Mouse (Mus musculus) neural tube, embryonic 13.5 days (tissue): ENCODE data around the gene Flii. TPM values are rescaled to one million over a fixed set of nuclear protein-coding genes. Genes with fewer than 3 reads are reported as not detected.

Source experiments
- ATAC-seq: fragments of 200-750 bp; cut with Nextera tagmentation; 2 replicates; pipeline ENCODE4 v1.8.0; 2017; ENCODE audit warnings: low read depth, mild to moderate bottlenecking, moderate TSS enrichment, moderate library complexity
- H3K27ac ChIP-seq: fragments of 300-500 bp; sonication (generic); replicated peaks from 2 replicates; pipeline ENCODE4 v1.5.1; 2015; ENCODE audit warnings: moderate library complexity, mild to moderate bottlenecking, inconsistent platforms
- H3K27me3 ChIP-seq: fragments of 300-500 bp; sonication (generic); 2 replicates; pipeline ENCODE4 v1.6.1; 2015; ENCODE audit warnings: mild to moderate bottlenecking, inconsistent platforms
- H3K36me3 ChIP-seq: fragments of 300-500 bp; sonication (generic); 2 replicates; pipeline ENCODE4 v1.6.1; 2015; ENCODE audit warnings: mild to moderate bottlenecking, inconsistent platforms
- H3K4me1 ChIP-seq: fragments of 300-500 bp; sonication (generic); replicated peaks from 2 replicates; pipeline ENCODE4 v1.6.1; 2015; ENCODE audit warnings: inconsistent platforms
- H3K4me2 ChIP-seq: fragments of 300-500 bp; sonication (generic); 2 replicates; pipeline ENCODE4 v1.6.1; 2015; ENCODE audit warnings: inconsistent platforms, mild to moderate bottlenecking, moderate library complexity
- H3K4me3 ChIP-seq: fragments of 300-500 bp; sonication (generic); 2 replicates; pipeline ENCODE4 v1.5.1; 2015; ENCODE audit warnings: mild to moderate bottlenecking, inconsistent platforms
- H3K9ac ChIP-seq: fragments of 300-500 bp; sonication (generic); 2 replicates; pipeline ENCODE4 v1.6.1; 2015; ENCODE audit warnings: moderate library complexity, mild to moderate bottlenecking, inconsistent platforms
- H3K9me3 ChIP-seq: fragments of 300-500 bp; sonication (generic); 2 replicates; pipeline ENCODE4 v1.6.1; 2016; ENCODE audit warnings: inconsistent platforms
- WGBS: fragments of 180-500 bp; shearing (Covaris S2); methylation state at CpG from one replicate; pipeline ENCODE4 v1.1.7; 2015; 5-methylcytosine and 5-hydroxymethylcytosine counted together
- polyA plus RNA-seq: library from polyadenylated mRNA; unstranded; fragments of >200 nt; fragmentation: Nextera tagmentation; extraction: Ambion mirVana; gene quantifications from 2 replicates; pipeline ENCODE4 v1.2.1, GENCODE M21; 2015

Flii gene
- polyA plus RNA-seq, 1 experiment from 2014 or later, result 68.2 TPM

GRCm38 (mm10) chr11:60712040-60712439, 15.0 kb downstream of the Flii start:
- no peak overlapping the region for H3K9ac ChIP-seq
- H3K4me3 ChIP-seq, result no peak overlapping the region
- H3K4me2 ChIP-seq, result no peak overlapping the region
- H3K4me1 ChIP-seq, result no peaks in the 10 kb centered on the region
- WGBS, result 95% methylated on average over 18 of the region's 18 CpGs
- no peak for ATAC-seq
- no peak overlapping the region for H3K27ac ChIP-seq
- H3K27me3 ChIP-seq, result no peaks in the 10 kb centered on the region
- peaks cover 100% of the 10 kb centered on the region for H3K36me3 ChIP-seq
- no peaks in the 10 kb centered on the region for H3K9me3 ChIP-seq

DNA sequence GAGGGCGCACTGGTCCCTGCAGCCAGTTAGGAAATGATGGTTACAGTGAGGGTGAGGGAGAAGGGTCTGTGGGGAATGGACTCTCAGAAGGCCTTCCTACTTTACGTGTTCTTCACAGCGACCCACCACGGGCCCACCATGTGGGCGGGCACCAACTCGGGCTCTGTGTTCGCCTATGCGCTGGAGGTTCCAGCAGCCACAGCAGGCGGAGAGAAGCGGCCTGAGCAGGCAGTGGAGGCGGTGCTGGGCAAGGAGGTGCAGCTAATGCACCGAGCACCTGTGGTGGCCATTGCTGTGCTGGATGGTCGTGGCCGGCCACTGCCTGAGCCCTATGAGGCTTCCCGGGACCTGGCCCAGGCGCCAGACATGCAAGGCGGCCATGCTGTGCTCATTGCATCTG, 15.8 kb downstream of the Flii start:
- H3K4me2 ChIP-seq, result no peak overlapping the region
- H3K9me3 ChIP-seq, result no peaks in the 10 kb centered on the region
- H3K36me3 ChIP-seq, result peaks cover 100% of the 10 kb centered on the region
- H3K9ac ChIP-seq, result no peak overlapping the region
- whole genome bisulfite sequencing, result 96% methylated on average over 17 of the region's 17 CpGs
- no peaks in the 10 kb centered on the region for H3K4me1 ChIP-seq
- no peak overlapping the region for H3K27ac ChIP-seq
- no peak for ATAC-seq
- H3K27me3 ChIP-seq, result no peaks in the 10 kb centered on the region
- no peak overlapping the region for H3K4me3 ChIP-seq

DNA sequence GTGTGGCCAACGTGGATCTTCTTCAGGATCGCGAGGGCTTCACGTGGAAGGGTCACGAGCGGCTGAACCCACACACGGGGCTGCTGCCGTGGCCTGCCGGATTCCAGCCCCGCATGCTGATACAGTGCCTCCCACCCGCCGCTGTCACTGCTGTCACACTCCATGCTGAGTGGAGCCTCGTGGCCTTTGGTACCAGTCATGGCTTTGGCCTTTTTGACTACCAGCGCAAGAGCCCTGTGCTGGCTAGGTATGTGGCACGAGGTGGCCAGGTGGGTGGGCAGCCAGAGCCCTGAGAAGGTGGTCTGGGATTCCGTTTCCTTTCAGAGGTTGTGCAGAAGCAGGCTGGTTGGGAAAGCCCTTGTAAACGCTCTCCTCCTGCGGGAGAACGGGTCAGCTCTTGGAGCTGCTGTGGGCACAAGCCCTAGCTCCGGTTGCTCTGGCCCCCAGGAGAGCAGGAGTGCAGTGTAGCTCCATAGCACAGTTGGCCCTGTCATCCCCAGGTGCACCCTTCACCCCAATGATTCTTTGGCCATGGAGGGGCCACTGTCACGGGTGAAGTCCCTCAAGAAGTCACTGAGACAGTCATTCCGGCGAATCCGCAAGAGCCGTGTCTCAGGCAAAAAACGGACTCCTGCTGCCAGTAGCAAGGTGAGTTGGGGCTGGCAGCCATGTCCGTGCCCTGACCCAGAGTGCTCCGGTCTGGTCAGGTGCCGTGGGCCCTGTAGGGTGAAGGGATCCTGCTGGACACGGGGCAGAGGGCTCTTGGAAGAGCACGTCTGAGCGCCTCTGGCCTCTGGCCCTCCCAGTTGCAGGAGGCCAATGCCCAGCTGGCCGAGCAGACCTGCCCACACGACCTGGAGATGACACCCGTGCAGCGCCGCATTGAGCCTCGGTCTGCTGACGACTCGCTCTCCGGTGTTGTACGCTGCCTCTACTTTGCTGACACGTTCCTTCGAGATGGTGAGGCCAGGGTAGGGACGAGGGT, 17.3 kb downstream of the Flii start:
- Histone ChIP-seq H3K9ac (no peak overlapping the region), H3K4me1 (peaks cover 7% of the 10 kb centered on the region; the same call in 1 of the 2 replicates), H3K4me2 (no peak overlapping the region), H3K27me3 (no peaks in the 10 kb centered on the region), H3K27ac (no peak overlapping the region), H3K9me3 (no peaks in the 10 kb centered on the region), H3K4me3 (no peak overlapping the region), H3K36me3 (peaks cover 100% of the 10 kb centered on the region)
- WGBS, result 94% methylated on average over 45 of the region's 45 CpGs
- no peak for ATAC-seq

- H3K27me3 ChIP-seq, result no peaks in the 10 kb centered on the region
- 89% methylated on average over 10 of the region's 10 CpGs for WGBS
- peaks cover 12% of the 10 kb centered on the region for H3K4me1 ChIP-seq
- no peak overlapping the region for H3K4me3 ChIP-seq
- H3K36me3 ChIP-seq, result peaks cover 95% of the 10 kb centered on the region
- H3K9me3 ChIP-seq, result no peaks in the 10 kb centered on the region
- H3K9ac ChIP-seq, result no peak overlapping the region
- ATAC-seq, result no peak
- no peak overlapping the region for H3K4me2 ChIP-seq
- H3K27ac ChIP-seq, result no peak overlapping the region
Measured at GRCm38 (mm10) chr11:60708631-60709030, 18.4 kb downstream of the Flii start.

DNA sequence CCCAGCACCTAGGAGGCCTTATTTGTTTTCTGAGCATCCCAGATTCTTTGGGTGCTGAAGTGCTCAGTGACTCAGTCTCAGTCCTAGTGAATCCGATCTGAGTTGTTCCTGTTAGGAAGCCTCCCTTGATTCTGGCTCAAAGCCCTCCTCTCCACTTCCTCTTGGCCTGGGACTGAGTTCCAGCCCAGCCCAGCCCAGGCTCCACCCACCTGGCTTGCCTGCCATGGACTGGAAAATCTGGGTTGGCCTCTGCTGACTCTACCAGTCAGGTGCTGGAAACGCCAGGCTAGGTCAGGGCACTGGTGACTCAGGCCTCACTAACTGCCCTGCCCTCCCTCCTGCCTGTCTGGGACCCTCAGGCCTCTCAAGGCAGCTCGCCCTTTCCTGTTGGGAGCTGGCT, 19.4 kb downstream of the Flii start:
- 83% methylated on average over 3 of the region's 3 CpGs for WGBS
- peaks cover 85% of the 10 kb centered on the region for H3K36me3 ChIP-seq
- no peak for ATAC-seq
- no peak overlapping the region for H3K9ac ChIP-seq
- no peaks in the 10 kb centered on the region for H3K27me3 ChIP-seq
- peaks cover 22% of the 10 kb centered on the region for H3K4me1 ChIP-seq
- H3K4me2 ChIP-seq, result no peak overlapping the region
- H3K27ac ChIP-seq, result no peak overlapping the region
- no peaks in the 10 kb centered on the region for H3K9me3 ChIP-seq
- no peak overlapping the region for H3K4me3 ChIP-seq

DNA sequence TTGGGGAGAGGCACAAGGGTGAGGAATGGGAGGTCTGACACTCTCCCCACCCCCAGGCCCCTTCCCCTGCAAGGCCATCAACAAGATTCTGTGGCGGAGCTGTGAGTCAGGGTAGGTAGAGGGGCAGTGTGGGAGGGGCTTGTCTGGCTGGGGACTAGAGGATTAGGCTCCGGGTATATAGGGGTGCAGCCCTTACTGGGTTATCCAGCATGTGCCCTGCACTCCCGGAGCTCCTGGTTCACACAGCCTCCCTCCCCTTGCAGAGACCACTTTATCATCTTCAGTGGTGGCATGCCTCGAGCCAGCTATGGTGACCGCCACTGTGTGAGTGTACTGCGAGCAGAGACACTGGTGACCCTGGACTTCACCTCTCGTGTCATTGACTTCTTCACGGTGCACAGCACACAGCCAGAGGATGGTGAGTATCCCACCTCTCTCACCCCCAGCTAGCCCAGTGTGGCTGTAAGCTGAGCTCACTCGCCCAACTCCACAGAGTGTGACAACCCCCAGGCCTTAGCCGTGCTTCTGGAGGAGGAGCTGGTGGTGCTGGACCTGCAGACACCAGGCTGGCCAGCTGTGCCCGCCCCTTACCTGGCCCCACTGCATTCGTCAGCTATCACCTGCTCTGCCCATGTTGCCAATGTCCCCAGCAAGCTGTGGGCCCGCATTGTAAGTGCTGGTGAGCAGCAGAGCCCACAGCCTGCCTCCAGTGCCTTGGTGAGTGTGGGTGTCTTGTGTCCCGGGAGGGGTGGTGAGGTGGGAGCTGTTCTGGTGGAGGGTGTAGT, 20.2 kb downstream of the Flii start:
- peaks cover 30% of the 10 kb centered on the region for H3K4me1 ChIP-seq
- no peak overlapping the region for H3K4me2 ChIP-seq
- no peaks in the 10 kb centered on the region for H3K9me3 ChIP-seq
- H3K27me3 ChIP-seq, result no peaks in the 10 kb centered on the region
- no peak overlapping the region for H3K27ac ChIP-seq
- ATAC-seq, result no peak
- peaks cover 78% of the 10 kb centered on the region for H3K36me3 ChIP-seq
- no peak overlapping the region for H3K4me3 ChIP-seq
- no peak overlapping the region for H3K9ac ChIP-seq
- 91% methylated on average over 14 of the region's 14 CpGs for WGBS

- Histone ChIP-seq H3K27me3 (no peaks in the 10 kb centered on the region), H3K9me3 (no peaks in the 10 kb centered on the region), H3K36me3 (peaks cover 69% of the 10 kb centered on the region), H3K4me1 (peaks cover 38% of the 10 kb centered on the region), H3K4me3 (no peak overlapping the region), H3K9ac (no peak overlapping the region), H3K27ac (no peak overlapping the region), H3K4me2 (no peak overlapping the region)
- WGBS, result 93% methylated on average over 7 of the region's 7 CpGs
- no peak for ATAC-seq
Measured at GRCm38 (mm10) chr11:60706076-60706475, 21.0 kb downstream of the Flii start.

DNA sequence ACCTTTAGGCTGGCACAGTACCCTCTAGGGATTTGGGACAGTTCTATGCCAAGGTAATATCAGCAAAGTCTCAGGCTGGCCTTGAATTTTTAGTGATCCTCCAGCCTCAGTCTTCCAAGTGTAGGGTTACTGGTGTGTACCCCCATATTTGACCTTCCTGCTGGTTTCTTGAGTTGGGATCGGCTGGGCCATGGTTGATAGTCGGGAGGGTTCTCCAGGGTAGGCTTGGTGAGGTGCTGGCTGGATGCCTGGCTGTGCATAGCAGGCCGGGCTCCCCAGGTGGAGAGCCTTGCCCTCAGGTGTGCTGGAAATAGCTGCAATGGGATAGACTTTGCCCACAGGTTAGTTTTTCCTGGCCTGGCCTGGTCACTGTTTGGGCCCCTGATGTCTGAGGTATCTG, 21.8 kb downstream of the Flii start:
- H3K27me3 ChIP-seq, result no peaks in the 10 kb centered on the region
- no peak overlapping the region for H3K27ac ChIP-seq
- no peak for ATAC-seq
- H3K4me3 ChIP-seq, result no peak overlapping the region
- peaks cover 61% of the 10 kb centered on the region for H3K36me3 ChIP-seq
- H3K9me3 ChIP-seq, result no peaks in the 10 kb centered on the region
- peaks cover 46% of the 10 kb centered on the region for H3K4me1 ChIP-seq
- 0 out of 2 replicates have a peak overlapping the region, but pooled peaks have one; percentile 26 for H3K9ac ChIP-seq
- H3K4me2 ChIP-seq, result no peak overlapping the region
- 94% methylated on average over 3 of the region's 3 CpGs for WGBS

DNA sequence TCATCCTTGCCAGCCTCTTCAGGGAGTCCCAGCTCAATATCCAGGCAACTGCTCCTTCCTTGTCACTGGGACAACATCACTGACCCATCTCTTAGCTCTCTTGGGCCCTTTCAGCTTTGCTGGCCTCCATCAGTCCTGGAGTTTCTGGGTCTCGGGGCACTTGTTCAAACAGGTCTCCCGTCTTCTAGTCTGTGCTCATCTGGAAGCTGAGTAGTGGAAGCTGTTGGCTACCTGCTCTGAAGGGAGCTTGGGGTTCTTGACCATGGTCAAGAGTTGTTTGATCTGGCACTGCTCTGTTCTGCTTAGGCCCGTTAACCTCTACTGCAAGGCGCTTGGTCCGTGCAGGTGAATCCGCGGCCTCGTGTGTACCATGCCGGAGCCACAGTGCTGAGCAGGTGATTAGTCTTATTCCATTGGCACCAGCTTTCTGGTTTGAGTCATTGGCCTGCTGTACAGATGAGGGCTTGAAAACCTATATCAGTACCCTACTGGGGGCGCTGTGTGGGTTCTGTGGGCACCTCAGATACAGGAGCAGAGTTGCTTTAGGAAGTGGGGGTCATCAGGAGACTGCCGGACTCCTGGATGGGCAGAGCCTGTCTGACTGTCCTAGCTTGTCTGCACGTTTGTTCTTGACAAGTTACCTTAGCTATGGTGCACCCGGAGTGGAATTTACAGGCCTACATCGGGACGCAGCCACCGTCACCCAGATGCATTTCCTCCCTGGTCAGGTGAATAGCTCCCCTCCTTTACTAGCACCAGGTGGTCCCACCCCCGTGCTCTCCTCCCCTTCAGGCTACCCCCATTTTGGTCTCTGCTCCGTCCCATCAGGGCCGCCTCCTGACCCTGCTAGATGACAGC, 22.8 kb downstream of the Flii start:
- no peaks in the 10 kb centered on the region for H3K27me3 ChIP-seq
- no peak for ATAC-seq
- no peak overlapping the region for H3K27ac ChIP-seq
- 92% methylated on average over 19 of the region's 19 CpGs for WGBS
- H3K4me2 ChIP-seq, result no peak overlapping the region
- H3K36me3 ChIP-seq, result peaks cover 51% of the 10 kb centered on the region
- H3K4me1 ChIP-seq, result peaks cover 47% of the 10 kb centered on the region
- no peaks in the 10 kb centered on the region for H3K9me3 ChIP-seq
- no peak overlapping the region for H3K4me3 ChIP-seq
- H3K9ac ChIP-seq, result peak overlapping the region; percentile 26; the same call in 1 of the 2 replicates

GRCm38 (mm10) chr11:60703131-60703530, 23.9 kb downstream of the Flii start:
- Histone ChIP-seq H3K9me3 (no peaks in the 10 kb centered on the region), H3K4me1 (peaks cover 58% of the 10 kb centered on the region), H3K27me3 (no peaks in the 10 kb centered on the region), H3K27ac (0 out of 2 replicates have a peak overlapping the region, but pooled peaks have one; percentile 33), H3K4me2 (no peak overlapping the region; the same call in 1 of the 2 replicates), H3K4me3 (no peak overlapping the region), H3K9ac (0 out of 2 replicates have a peak overlapping the region, but pooled peaks have one; percentile 12), H3K36me3 (peaks cover 40% of the 10 kb centered on the region)
- no peak for ATAC-seq
- WGBS, result 39% methylated on average over 4 of the region's 4 CpGs

- ATAC-seq, result no peak
- peak overlapping the region; percentile 76; the same call in 1 of the 2 replicates for H3K4me2 ChIP-seq
- 94% methylated on average over 4 of the region's 4 CpGs for WGBS
Measured at GRCm38 (mm10) chr11:60701611-60702010, 25.5 kb downstream of the Flii start.

More at GRCm38 (mm10) chr11:60701611-60702010, 25.5 kb downstream of the Flii start:
- Histone ChIP-seq H3K4me1 (peaks cover 58% of the 10 kb centered on the region), H3K36me3 (peaks cover 25% of the 10 kb centered on the region), H3K4me3 (no peak overlapping the region), H3K27me3 (no peaks in the 10 kb centered on the region), H3K27ac (no peak overlapping the region), H3K9me3 (no peaks in the 10 kb centered on the region), H3K9ac (no peak overlapping the region)
